Mouse (Mus musculus): Measurements from ENCODE around the gene Nek4.
A peak's percentile ranks its signal among the peaks of the same experiment; 100 is the strongest.

The Nek4 gene

GRCm38 (mm10) chr14:30951154-30951825 lies at the start of gene Nek4:
Gene Nek4 (plus strand): TSS chr14:30951377.
- DNase-seq: peak; percentile 97

DNA sequence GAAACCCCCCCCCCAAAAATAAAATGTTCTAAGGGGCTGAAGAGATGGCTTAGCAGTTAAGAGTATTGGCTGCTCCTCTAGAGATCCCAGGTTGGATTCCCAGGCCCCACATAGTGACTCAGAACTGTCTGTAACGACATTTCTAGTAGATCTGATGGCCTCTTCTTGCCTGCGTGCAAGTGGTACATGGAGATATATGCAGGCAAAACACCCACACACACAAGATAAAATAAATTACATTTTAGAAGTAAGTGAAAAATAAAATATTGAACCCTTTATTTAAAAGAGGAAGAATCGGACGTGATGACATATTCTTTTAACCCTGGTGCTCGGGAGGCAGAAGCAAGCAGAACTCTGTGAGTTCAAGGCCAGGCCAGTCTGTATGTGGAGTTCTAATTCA lies 48.5 kb upstream of the Nek4 start:
- no peak for DNase-seq

DNA sequence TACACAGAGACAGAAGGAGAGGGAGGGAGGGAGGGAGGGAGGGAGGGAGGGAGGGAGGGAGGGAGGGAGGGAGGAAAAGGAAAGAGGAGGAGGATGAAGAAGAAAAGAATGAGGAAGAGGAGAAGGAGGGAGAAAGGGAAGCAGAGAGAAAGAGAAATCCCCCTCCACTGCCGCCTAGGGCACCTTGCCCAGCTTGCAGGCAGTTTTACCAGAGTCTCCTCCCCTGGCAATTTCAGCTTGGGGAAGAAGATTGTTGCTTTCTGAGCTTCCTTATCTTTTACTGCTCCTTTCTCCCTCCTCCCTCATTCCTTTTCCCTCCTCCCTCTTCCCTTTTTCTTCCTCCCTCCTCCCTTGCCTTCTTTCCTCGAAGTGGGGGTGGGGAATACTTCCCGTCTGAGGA lies 48.1 kb upstream of the Nek4 start:
- DNase-seq: no peak

DNA sequence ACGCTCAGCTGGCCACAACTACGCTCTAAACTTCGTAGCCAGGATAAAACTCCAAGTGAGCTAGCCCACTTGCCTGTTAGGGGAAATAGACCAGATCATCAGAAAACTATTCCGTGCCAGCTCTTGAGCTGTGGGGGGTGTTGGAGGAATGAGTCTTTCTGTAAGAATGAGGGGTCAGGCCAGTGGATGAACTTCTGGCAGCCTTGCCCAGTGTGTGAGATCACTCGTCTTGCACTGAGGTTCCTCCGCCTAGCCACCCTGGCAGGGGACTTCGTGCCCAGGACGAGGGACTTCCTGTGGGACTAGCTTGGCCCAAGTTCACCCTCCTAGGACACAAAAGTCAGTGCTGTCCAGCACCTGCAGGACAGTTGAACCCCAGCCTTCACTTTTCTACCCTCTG lies 46.9 kb upstream of the Nek4 start:
- no peak for DNase-seq

DNA sequence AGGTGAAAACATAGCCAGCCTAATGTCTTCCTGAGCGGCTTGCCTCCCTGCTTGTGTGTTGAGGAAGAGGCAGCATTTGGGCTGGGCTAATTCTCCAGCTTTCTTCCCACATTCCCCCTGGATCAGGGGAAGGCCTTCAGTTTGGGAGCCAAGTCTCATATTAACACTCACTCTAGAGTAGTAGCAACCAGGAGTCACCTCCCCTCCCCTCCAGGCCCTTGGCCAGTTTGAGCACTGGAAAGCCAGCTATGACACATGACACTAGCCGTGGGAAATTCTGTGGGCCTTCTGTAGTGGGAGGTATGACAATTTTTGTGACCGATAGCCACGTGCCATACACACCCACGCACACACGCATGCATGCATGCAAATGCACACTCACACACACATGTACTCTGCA lies 45.2 kb upstream of the Nek4 start:
- no peak for DNase-seq

GRCm38 (mm10) chr14:30907814-30908265 lies 43.3 kb upstream of the Nek4 start:
- no peak for DNase-seq

DNA sequence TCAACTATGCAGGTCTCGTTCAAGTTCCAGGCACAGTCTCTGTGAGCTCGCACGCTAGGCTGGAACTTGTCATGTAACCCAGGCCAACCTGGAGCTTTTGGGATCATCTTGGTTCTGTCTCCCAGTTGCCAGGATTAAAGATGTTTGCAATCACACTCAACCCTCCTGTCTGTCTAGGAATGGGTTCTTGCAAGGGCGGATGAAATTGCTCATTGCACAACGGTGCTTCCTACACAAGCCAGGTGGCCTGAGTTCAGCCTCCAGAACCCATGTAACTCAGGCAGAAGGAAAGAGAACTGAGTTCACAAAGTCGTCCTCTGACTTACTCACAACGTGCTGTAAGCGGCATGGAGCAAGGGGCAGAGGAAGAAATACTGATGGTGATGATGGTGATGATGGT lies 40.0 kb upstream of the Nek4 start:
- DNase-seq: no peak

GRCm38 (mm10) chr14:30912641-30913040 lies 38.5 kb upstream of the Nek4 start:
- no peak for DNase-seq

DNA sequence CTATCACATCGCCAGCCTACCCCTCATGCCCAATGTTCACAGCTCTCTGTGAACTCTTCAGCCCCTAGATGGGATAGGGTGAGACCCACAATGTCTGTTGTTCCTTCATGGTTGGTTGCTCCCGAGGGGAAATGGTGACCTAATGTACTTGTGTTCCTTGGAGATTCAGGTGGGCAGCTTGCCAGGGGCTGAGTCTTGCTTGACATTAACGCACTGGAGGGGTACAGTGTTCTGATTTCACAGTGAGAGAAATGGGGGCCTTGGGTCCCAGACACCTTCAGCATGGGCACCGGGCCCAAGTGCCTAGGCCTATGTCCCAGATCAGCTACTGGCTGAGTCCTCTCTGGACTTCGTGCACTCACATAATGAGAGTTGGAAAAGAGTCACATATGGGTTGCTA lies 37.8 kb upstream of the Nek4 start:
- no peak for DNase-seq

- DNase-seq: no peak
Observed at GRCm38 (mm10) chr14:30916516-30916915, 34.7 kb upstream of the Nek4 start.

DNA sequence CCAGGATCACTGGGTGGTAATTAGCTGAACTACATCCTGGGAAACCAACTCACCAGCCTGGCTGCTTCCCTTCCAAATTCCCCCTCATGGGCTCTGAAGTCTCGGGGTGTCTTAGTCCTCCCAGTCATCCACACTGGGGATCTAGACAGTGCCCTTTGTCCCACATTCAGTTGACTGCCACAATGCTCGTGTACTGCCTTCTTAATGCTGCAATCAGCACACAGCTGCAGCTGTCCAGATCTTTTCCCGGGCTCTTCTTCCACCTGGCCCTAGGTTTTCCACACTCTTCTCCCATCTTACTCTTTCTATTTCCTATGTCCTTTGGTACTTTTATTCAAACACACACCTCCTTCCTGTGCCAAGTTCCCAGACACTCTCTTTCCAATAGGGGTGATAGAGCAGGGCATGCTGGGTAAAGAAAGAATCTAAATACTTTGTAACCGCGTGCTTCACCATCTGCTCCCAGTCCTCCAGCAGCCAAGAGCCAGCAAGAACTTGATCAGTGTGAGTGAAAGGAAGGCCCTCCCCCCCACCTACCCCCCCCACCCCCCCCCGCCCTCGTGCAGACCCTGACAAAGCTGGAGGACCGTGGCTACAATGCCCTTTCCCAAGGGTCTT lies 29.0 kb upstream of the Nek4 start:
- DNase-seq: no peak

DNA sequence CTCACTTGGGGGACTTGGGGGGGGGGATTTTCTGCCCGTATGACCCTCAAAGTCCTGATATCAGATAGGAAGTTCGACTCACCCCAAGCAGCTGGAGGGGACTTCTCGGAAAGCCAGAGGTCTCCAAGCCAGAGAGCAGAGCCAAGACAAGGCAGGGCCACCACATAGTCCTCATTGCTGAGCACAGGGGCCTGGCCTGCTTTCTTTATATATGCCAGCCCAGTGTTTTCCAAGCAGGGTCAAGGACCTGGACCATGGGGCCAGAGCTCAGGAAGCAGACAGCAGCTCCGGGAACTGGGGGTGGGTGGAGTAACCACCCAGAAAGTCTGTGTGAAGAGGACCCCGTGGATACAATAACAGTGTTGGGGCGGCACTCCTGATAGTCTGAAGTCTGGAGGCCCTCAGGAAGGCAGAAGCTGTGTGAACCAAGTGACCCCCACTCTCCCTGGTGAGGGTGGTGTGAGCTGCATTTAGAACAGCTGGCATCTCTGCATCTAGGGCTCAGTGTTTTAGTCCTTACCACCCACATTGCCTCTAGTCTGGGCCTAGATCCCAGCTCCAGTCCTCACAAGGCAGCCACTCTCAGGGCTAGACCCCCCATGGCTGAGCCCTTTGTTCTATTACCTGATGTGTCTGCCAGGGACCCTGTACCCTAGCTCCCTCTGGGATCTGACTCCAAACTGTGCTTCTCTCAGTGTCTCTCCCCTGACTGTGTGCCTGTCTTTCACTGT lies 27.6 kb upstream of the Nek4 start, which contains the start of gene Itih3:
TSS of gene Itih3 (minus strand) at position 386 of the 731 bp plus-strand sequence.
- peak; percentile 22 for DNase-seq

DNA sequence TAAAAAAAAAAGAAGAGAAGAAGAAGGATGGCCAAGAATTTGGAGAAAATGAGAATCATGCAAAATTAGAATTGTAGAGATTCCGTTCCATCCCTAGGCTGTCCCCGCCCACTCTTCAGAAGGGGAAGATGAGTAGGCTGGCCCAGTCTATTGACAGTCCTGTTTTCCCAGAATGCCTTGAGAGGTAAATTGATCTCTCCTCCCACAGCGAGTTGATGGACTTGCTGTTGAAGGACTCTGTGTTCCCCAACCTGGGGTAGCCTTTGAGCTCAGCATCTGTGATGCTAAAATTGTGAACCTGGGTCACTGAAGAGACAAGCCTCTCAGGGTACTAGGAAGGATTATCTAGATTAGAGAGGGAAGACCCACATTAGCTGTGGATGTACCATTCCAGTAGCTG lies 25.7 kb upstream of the Nek4 start:
- DNase-seq: no peak

- no peak for DNase-seq
Observed at GRCm38 (mm10) chr14:30930386-30930785, 20.8 kb upstream of the Nek4 start.

GRCm38 (mm10) chr14:30933351-30933750 lies 17.8 kb upstream of the Nek4 start:
- DNase-seq: no peak

- no peak for DNase-seq
Observed at GRCm38 (mm10) chr14:30942254-30942653, 8.9 kb upstream of the Nek4 start.

DNA sequence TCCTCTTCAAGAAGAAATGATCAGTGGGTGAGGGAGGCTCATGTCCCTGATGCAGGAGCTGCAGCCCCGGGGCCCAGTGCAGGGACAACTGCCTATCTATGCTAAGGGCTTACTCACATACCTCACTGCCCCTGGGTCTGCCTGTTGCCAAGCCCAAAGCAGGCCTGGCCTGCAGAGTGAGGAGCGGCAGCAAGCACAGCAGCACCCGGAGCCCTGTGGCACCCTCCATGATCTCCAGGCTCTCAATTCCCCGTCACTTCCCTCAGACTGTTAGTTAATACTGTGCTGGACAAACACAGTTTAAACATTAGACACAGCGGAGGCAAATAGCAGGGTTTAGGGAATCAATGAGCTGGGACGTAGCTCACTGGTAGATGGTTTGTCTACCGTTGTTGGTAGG lies 8.1 kb upstream of the Nek4 start, which contains the start of gene Itih1:
TSS of gene Itih1 (minus strand) at position 252 of the 400 bp plus-strand sequence.
- no peak for DNase-seq

DNA sequence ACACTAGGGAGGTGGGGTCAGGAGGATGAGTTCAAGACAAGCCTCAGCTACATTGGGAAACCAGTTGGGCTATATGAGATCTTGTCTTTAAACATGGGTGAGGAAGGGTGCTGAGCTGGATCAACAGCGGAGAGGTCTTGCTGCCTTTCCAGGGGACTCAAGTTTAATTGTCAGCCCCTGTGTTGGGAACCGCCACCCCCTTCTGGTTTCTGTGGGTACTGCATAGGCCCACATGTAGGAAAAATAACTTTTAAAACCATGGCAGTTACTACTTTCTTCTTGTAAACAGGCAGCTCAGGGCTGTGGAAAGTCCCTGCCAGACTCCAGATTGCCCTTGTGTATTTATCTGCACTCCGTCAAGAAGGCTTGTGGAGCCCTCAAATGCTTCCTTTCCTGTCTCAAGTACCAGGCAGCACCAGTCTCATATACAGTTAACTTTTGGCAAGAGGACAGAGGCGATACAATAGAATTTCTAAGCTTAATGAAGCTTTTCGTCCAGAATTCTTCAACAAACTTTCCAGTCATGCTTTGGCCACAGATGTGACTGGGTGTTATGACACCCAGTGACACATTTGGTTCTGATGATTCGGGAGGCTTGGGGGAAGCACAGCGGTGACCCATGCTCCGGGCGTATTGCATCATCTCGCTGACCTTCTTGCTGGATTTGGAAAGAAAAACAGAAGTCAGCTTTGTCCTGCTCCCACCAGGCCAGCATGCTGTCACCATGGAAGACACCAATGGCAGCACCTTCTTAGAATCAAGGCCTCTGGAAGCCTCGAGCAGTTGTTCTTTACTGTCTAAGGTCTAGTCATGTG lies 7.1 kb upstream of the Nek4 start:
- DNase-seq: peak; percentile 46

DNA sequence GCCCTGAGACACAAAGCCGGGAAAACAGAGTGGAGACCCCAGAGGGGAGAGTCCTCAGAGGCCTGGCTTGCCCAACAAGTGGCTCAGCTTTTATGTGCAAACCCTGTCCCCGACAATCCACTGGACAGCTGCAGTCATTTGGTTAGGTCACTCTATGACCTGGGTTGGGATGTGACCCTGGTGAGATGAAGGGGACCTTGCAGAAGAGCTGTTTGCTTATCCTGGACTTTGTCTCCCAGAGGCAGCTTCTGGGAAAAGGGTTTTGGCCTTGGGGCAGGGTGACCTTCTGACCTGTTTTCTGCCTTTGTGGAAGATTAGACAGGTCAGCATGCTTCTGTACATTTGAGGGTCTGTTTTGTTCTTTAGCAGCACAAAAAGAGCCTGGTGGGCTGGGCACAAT lies 6.4 kb upstream of the Nek4 start:
- DNase-seq: no peak

DNA sequence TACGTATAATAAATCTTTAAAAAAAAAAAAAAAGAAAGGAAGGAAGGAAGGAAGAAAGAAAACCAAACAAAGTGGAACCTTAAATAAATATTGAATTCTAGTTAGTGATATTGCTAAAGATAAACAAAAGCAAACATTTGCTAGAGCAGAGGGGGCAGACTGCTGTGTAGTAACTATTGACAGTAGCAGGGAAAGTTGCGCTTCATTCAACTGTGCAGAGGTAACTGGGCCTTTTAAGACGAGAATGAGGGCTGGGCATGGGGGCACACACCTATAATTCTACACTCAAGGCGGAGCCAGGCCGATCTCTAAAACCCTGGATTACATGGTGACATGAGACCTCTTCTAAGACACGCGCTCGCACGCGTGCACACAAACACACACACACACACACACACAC lies 1.2 kb upstream of the Nek4 start:
- DNase-seq: no peak

- DNase-seq: no peak
Observed at GRCm38 (mm10) chr14:30958517-30958916, 7.3 kb downstream of the Nek4 start.

DNA sequence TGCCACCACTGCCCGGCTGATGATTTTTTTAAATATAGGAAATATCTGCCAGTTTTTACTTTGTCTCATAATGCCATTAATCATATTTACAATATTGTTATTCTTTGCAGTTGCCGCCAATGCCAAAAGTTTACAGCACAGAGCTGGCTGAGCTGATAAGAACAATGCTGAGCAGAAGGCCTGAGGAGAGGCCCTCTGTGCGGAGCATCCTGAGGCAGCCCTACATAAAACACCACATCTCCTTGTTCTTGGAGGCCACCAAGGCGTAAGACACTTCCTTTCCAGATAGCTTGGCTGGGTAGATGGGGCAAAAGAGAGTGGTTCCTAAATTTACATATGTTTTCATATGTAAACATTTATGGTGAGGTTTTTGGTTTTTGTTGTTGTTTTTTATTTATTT lies 7.9 kb downstream of the Nek4 start:
- DNase-seq: no peak

- DNase-seq: no peak
Observed at GRCm38 (mm10) chr14:30960366-30960765, 9.2 kb downstream of the Nek4 start.

Measured in right cerebral cortex, postnatal 25 days (tissue).